Mouse (Mus musculus) heart, postnatal 0 days (tissue): ENCODE measurements around the gene Tmem104. TPM values are rescaled to one million over a fixed set of nuclear protein-coding genes. Genes with fewer than 3 reads are reported as not detected.

Source experiments
- ATAC-seq: fragments of 200-750 bp; cut with Nextera tagmentation; 2 replicates; pipeline ENCODE4 v1.8.0; 2017; ENCODE audit warnings: low read depth, moderate number of reproducible peaks, moderate library complexity; ENCODE audit not compliant: insufficient read depth
- DNase-seq: peaks from one replicate; pipeline ENCODE4 v3.0.0-alpha.2; 2016; ENCODE audit warnings: low spot score
- H3K27ac ChIP-seq: fragments of 300-500 bp; sonication (generic); 2 replicates; pipeline ENCODE4 v1.5.1; 2014; ENCODE audit warnings: low read depth, mild to moderate bottlenecking
- H3K27me3 ChIP-seq: fragments of 300-500 bp; sonication (generic); 2 replicates; pipeline ENCODE4 v1.6.1; 2014; ENCODE audit warnings: low read length, mixed read lengths; ENCODE audit not compliant: control insufficient read depth, insufficient read depth
- H3K36me3 ChIP-seq: fragments of 300-500 bp; sonication (generic); replicated peaks from 2 replicates; pipeline ENCODE4 v1.6.1; 2014; ENCODE audit warnings: low read length, mixed read lengths; ENCODE audit not compliant: control insufficient read depth, insufficient read depth
- H3K4me1 ChIP-seq: fragments of 300-500 bp; sonication (generic); 2 replicates; pipeline ENCODE4 v1.6.1; 2014; ENCODE audit warnings: antibody characterized with exemption; ENCODE audit not compliant: control insufficient read depth, insufficient read depth
- H3K4me2 ChIP-seq: fragments of 300-500 bp; sonication (generic); 2 replicates; pipeline ENCODE4 v1.6.1; 2014; ENCODE audit warnings: low read depth, mild to moderate bottlenecking, low read length, moderate library complexity
- H3K4me3 ChIP-seq: fragments of 300-500 bp; sonication (generic); 2 replicates; pipeline ENCODE4 v1.5.1; 2014; ENCODE audit warnings: low read depth, low read length
- H3K9ac ChIP-seq: fragments of 300-500 bp; sonication (generic); replicated peaks from 2 replicates; pipeline ENCODE4 v1.6.1; 2014; ENCODE audit warnings: low read depth, low read length, mixed read lengths
- H3K9me3 ChIP-seq: fragments of 300-500 bp; sonication (generic); replicated peaks from 2 replicates; pipeline ENCODE4 v1.6.1; 2016; ENCODE audit warnings: low read length; ENCODE audit not compliant: control insufficient read depth
- CTCF ChIP-seq: IDR thresholded peaks from 2 replicates; pipeline ENCODE4 v1.5.1; 2016; ENCODE audit warnings: antibody characterized with exemption, control low read depth, low read depth
- EP300 ChIP-seq: IDR thresholded peaks from 2 replicates; pipeline ENCODE4 v1.6.1; 2016; ENCODE audit warnings: antibody characterized with exemption, low read depth
- WGBS: fragments of 180-500 bp; shearing (Covaris S2); extraction: QIAGEN DNeasy Blood & Tissue Kit; methylation state at CpG from one replicate; pipeline ENCODE4 v1.1.7; 2014; 5-methylcytosine and 5-hydroxymethylcytosine counted together
- polyA plus RNA-seq: library from polyadenylated mRNA; unstranded; fragments of >200 nt; fragmentation: Nextera tagmentation; extraction: Ambion mirVana; gene quantifications from 2 replicates; pipeline ENCODE4 v1.2.1, GENCODE M21; 2015
- total RNA-seq: library from RNA; depleted of rRNA; stranded (reverse); fragments of >200 nt; gene quantifications from 2 replicates; pipeline ENCODE4 v1.2.3, GENCODE M21; 2014; ENCODE audit warnings: low replicate concordance

Tmem104 gene
- total and polyA plus RNA-seq, 2 experiments from 2014 or later, result 4.1 to 6.4 TPM

DNA sequence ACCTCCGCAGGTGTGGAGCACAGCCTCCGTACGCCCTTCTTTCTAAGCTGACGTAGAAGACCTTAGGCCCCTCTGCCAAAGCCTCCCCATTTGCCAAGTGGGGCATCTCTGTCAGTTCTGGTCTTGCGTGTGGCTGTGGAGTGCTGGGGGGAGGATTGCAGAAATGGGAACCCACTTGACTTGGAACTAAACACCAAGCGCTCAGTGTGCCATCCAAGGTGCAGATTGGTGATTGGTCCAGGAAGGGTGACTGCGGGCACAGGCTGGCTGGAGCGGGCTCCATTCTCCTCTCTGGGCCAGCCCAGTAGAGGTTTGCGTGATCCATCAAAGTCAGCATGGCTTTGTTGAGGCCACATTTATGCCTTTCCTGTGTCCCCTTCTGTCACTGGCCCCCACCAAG lies 15.5 kb downstream of the Tmem104 start:
- peaks cover 43% of the 10 kb centered on the region for H3K36me3 ChIP-seq
- WGBS, result 90% methylated on average over 9 of the region's 9 CpGs

DNA sequence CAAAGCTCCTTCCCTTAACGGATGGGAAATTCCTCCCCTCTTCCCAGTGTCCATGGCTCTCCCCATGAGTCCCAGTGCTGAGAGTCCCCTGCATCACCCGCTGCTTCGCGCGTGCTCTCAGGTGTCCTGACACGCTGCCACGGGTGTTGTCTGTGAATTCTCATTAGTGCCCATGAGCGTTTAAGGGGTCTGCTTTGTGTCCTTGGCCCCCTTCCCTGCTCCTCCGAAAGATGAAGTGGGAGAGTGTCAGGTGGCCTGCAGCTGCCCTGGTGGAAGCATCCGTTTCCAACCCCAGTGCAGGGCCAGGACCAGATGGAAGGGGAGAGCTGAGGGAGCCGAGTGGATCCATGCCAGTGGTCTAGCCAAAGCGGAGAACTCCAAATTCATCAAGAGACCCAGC lies 20.8 kb downstream of the Tmem104 start:
- no peak for ATAC-seq
- H3K9ac ChIP-seq, result no peak overlapping the region
- DNase-seq, result no peak
- H3K9me3 ChIP-seq, result no peaks in the 10 kb centered on the region
- 85% methylated on average over 12 of the region's 12 CpGs for WGBS
- no peak overlapping the region for H3K4me2 ChIP-seq
- no peak for TF ChIP-seq EP300
- TF ChIP-seq CTCF, result no peak
- no peaks in the 10 kb centered on the region for H3K27me3 ChIP-seq
- peaks cover 37% of the 10 kb centered on the region for H3K36me3 ChIP-seq
- H3K27ac ChIP-seq, result no peak overlapping the region
- no peak overlapping the region for H3K4me3 ChIP-seq
- H3K4me1 ChIP-seq, result no peaks in the 10 kb centered on the region

More for the DNA sequence above, 15.5 kb downstream of the Tmem104 start:
- TF ChIP-seq EP300 (no peak), CTCF (no peak)
- no peak overlapping the region for H3K4me2 ChIP-seq
- no peak for DNase-seq
- H3K4me3 ChIP-seq, result no peak overlapping the region
- H3K9me3 ChIP-seq, result no peaks in the 10 kb centered on the region
- no peaks in the 10 kb centered on the region for H3K27me3 ChIP-seq
- H3K9ac ChIP-seq, result no peak overlapping the region
- H3K4me1 ChIP-seq, result no peaks in the 10 kb centered on the region
- no peak overlapping the region for H3K27ac ChIP-seq
- 0 out of 2 replicates have a peak, but pooled peaks have one; percentile 6 for ATAC-seq

DNA sequence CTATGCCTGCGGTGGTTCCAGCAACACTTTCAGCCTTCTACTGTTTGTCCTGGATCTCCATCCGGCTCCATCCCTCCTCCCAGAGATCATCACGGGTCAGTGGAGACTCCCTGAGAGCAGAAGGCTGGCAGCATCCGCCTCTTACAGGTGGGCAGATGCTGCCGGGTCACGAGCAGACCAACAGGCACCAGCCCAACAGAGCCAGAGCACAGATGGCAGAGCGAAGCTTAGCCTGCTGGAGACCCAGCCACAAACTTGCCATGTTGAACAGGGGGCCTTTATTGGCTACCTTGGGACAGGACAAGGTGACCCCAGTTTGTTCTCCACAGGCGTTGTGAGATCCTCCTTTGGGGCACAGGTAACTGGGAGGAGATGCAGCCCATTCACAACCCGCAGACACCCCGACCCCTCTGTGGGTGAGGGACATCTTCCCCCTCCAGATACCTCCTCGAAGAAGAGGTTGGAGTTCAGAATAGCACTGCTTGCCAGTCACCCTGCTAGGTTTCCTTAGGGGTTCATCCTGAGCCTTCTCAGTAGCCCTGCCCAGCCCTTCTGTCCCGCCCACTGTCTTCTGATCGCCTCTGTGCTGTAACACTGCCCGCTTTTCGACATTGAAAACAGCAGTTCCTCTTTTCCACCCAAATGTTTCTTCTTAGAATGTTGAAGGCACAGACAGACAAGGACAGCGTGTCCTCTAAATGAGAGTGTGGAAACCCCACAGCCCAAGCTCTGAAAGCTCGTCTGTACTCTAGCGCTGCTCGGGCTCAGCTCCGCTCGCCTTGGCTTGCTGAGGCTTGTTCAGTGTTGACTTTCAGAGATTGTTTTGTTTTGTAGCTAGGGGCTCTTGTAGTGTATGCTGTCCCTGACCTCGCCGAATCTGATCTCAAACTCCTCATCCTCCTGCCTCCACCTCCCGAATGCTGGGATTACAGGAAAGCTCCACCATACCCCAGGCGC lies 21.8 kb downstream of the Tmem104 start:
- DNase-seq (no peak), ATAC-seq (no peak)
- Histone ChIP-seq H3K9me3 (no peaks in the 10 kb centered on the region), H3K36me3 (peaks cover 37% of the 10 kb centered on the region), H3K27ac (no peak overlapping the region), H3K4me2 (no peak overlapping the region), H3K9ac (no peak overlapping the region), H3K4me1 (no peaks in the 10 kb centered on the region), H3K27me3 (no peaks in the 10 kb centered on the region), H3K4me3 (no peak overlapping the region)
- TF ChIP-seq CTCF (no peak), EP300 (no peak)
- WGBS, result 79% methylated on average over 25 of the region's 25 CpGs

- Histone ChIP-seq H3K36me3 (peaks cover 36% of the 10 kb centered on the region), H3K9ac (no peak overlapping the region), H3K27ac (no peak overlapping the region), H3K9me3 (no peaks in the 10 kb centered on the region), H3K4me1 (peaks cover 3% of the 10 kb centered on the region), H3K4me2 (no peak overlapping the region), H3K27me3 (no peaks in the 10 kb centered on the region), H3K4me3 (no peak overlapping the region)
- no peak for TF ChIP-seq EP300
- no peak for TF ChIP-seq CTCF
- 85% methylated on average over 7 of the region's 7 CpGs for WGBS
- ATAC-seq (no peak), DNase-seq (no peak)
Measured at GRCm38 (mm10) chr11:115209958-115210357, 22.7 kb downstream of the Tmem104 start.

GRCm38 (mm10) chr11:115212116-115212515 lies 24.8 kb downstream of the Tmem104 start:
- Histone ChIP-seq H3K9me3 (no peaks in the 10 kb centered on the region), H3K4me2 (no peak overlapping the region), H3K27ac (no peak overlapping the region), H3K36me3 (peaks cover 14% of the 10 kb centered on the region), H3K4me3 (no peak overlapping the region), H3K9ac (no peak overlapping the region), H3K4me1 (peaks cover 13% of the 10 kb centered on the region), H3K27me3 (no peaks in the 10 kb centered on the region)
- no peak for DNase-seq
- TF ChIP-seq CTCF (no peak), EP300 (no peak)
- ATAC-seq, result no peak
- WGBS, result 51% methylated on average over 13 of the region's 13 CpGs
